Mouse (Mus musculus): ENCODE measurements around the gene Lmnb2.

Lmnb2 gene

GRCm38 (mm10) chr10:80897861-80898510 is 20.1 kb downstream of the Lmnb2 start:
- DNase-seq: no peak

DNA sequence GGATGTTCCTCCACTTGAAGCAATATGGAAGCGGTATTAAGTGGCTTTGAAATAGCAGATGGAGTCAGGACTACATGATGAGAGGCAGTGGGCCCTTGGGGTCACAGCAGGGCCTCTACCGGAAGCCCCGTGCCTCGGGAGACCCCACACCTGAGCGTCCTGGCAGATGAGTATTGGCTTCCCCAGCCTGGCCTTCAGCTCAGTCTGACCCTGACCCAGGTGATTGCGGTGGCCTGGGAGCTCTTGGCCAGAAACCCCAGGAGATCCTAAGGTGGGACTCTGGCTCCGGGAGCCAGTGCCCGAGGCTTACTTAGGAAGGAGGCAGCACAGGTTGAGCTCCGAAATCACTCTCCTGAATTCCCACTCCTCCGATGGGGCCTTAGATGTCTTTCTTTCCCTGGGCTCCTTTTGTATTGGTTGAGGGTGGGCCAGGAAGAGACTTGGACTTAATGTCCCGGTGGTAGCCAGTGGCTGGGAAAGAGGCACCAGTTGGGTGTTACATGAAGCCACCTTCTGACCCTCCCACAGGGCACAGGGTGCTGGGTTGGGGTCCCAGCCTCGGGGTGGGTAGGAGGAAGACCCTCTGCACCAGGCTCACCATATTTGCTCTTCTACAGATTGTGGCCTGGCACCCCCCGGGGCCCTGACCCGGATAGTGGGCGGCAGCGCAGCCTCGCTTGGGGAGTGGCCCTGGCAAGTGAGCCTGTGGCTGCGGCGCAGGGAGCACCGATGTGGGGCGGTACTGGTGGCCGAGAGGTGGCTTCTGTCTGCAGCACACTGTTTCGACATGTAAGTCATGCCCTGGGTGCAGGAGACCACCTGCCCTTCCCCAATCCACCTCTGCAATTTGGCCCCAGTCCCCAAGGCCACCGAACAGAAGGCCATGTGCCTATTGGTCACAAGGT is 21.2 kb downstream of the Lmnb2 start:
- no peak for DNase-seq

DNA sequence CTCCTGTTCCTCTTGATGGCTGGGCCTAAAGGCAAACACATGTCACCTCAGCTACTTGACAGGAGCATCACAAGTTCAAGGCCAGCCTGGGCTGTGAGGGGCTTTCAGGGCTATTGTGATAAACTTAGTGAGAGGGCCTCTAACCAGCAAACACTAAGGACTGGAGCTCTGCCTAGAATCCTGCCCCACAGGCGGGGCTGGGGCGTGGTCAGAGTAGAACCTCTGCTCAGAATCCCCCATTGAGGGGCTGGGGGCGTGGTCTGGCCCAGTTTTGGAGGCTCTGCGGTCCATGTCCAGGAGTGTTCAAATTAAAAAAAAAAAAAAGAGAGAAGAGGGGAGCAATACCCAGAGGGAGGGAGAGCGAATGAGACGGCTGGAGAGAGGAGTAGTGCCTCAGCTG is 22.3 kb downstream of the Lmnb2 start:
- DNase-seq: no peak

DNA sequence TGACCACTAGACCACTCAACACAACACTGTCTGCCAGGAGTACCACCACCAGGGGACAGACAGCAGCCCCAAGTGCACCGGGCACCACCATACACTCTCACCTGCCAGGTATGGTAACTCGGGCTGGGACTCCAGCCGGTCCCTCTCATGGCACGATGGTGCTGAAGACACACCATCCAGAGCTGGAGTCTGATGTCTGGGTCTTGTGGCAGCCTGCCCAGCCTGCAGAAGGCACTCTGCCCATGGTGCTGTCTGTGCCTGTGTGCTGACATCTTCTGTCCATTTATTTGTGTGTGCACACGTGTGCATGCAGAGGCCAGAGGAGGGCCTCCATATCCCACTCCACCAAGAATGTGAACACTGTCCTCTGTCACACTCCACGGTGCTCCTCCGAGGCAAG is 22.9 kb downstream of the Lmnb2 start:
- no peak for DNase-seq

DNA sequence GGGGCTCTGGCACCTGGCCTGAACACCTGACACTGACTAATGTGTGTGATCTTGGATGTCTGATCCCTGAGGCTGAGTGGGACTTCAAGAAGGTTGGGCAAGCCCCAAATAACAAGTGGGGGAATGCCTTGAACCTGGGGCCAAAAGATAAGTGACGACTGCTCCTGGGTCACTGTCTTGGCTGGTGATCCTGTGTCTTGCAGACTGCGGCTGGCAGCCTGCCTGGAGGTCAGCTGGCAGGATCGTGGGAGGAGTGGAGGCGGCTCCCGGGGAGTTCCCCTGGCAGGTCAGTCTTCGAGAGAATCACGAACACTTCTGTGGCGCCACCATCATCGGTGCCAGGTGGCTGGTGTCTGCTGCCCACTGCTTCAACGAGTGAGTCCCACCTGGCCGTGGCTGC is 30.9 kb downstream of the Lmnb2 start:
- no peak for DNase-seq

DNA sequence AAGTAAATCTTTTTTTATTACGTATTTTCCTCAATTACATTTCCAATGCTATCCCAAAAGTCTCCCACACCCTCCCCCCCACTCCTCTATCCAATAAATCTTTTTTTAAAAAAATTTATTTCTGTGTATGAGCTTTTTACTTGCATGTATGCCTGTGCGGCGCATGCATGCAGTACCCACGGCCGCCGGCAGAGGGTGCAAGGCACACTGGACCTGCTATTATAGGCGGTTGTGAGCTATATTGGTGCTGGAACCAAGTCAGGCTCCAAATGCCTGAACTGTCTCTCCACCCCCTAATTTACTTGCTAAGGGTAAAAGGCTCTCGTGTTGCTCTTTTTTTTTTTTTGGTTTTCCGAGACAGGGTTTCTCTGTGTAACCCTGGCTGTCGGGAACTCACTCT is 36.7 kb downstream of the Lmnb2 start:
- DNase-seq: peak; percentile 84

DNA sequence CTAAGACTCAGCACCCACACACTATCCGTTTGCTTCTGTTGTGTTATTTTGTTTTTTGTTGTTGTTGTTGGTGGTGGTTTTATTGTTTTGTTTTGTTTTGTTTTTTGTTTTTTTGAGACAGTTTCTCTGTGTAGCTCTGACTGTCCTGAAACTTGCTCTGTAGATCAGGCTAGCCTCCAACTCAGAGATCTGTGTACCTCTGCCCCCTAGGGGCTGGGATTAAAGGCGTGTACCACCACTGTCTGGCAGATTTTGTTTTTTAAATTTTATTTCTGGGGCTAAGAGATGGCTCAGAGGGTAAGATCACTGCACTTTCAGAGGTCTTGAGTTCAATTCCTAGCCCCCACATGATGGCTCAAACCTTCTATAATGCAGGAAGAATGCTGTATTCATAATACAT is 37.1 kb downstream of the Lmnb2 start:
- no peak for DNase-seq

DNA sequence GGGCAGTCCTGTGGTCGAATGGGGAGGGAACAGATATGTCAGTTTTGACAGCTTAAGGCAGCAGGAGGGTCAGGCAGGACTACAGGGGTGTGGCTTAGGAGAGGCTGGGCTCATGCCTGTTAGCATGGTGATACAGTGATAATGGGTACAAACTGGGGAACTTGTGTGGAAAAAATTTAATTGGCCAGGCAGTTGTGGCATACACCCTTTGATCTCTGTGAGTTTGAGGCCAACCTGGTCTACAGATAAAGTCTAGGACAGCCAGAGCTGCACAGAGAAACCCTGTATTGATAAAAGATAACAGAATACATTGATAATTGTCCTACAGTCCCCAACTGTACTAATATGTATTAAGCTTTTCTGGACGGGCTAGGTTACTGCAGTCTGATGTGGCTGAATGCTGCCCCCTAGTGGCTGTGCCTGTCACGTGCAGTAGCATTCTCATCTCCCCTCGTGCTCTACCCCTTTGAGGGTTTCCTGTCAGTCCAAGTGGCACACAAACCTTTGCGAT is 37.9 kb downstream of the Lmnb2 start:
- DNase-seq: peak; percentile 76

GRCm38 (mm10) chr10:80876594-80876993 is 41.5 kb downstream of the Lmnb2 start:
- DNase-seq: no peak

DNA sequence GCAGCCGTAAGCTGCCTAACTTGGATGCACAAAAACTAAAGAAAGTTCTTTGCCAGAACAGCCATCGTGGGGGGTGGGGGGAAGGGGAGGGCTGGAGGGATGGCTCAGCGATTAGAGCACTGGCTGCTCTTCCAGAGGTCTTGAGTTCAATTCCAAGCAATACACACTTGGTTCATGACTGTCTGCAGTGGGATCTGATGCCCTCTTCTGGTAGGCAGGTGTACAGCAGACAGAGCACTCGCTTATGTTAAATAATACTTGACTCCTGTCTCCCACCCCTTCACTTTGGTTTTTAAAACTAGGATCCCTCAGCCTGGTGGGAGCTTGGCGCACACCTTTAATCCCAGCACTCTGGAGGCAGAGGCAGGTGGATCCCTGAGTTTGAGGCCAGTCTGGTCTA is 42.0 kb downstream of the Lmnb2 start:
- DNase-seq: peak; percentile 68

- DNase-seq: no peak
These were observed 44.0 kb downstream of the Lmnb2 start for GRCm38 (mm10) chr10:80874035-80874434.

DNA sequence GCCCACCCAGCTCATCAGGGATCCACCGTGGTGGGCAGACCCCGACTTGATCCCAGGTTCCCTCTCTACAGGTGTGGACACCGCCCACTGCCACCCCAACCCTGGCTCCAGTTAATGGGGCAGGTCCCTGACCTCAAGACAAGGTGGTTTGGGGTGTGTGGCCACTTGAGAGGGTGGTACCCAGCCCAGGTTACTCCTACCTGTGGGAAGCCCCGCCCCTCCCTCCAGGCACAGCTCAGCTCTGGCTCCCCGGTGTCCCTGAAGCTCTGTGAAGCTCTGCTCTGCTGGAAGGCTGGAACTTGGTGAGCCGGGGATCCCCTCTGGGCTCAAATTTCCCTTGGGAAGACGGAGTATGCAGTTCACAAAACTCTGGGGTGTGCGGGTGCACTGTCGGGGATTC is 46.5 kb downstream of the Lmnb2 start, which contains the start of gene Tmprss9:
Gene Tmprss9, plus strand, starts transcription at position 268 of the 400 bp plus-strand sequence.
- DNase-seq: no peak

DNA sequence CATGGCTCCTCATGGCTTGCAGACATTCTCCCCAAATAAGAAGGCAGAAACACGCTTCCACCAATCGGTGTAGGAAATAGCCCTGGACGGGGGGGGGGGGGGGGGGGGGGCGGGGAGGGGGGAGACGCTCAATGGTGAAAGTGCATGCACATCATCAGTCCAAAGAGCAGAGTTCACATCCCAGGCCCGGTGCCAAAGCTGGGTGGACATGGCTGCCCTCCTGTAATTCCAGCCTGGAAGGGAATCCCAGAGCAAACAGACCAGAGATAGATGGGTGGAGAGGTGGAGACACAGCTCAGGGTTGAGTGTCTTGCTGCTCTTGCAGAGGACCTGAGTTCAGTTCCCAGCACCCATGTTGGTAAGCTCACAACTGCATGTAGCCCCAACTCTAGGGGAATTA is 47.1 kb downstream of the Lmnb2 start:
- no peak for DNase-seq

- DNase-seq: no peak
These were observed 53.6 kb downstream of the Lmnb2 start for GRCm38 (mm10) chr10:80864446-80864845.

DNA sequence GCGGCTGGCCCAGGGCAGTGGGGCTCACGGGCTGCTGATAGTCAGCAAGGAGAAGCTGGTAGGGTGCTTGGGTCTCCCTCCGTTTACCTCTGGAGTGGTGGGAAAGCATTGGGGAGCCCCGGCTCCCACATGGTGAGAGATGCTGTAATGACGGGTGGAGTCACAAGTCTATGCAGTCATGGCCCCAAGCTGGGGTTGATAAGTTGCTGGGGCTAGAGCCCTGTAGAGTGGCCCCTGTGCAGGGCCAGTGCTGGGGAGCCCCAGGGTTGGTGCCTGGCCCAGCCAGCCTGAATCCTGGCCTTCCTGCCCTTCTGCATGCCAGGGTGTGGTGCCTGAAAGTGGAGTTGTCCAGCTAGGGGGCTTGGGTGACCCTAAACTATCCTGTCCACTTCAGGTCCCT is 55.7 kb downstream of the Lmnb2 start:
- no peak for DNase-seq

- DNase-seq: no peak
These were observed 59.6 kb downstream of the Lmnb2 start for GRCm38 (mm10) chr10:80858350-80858935.

DNA sequence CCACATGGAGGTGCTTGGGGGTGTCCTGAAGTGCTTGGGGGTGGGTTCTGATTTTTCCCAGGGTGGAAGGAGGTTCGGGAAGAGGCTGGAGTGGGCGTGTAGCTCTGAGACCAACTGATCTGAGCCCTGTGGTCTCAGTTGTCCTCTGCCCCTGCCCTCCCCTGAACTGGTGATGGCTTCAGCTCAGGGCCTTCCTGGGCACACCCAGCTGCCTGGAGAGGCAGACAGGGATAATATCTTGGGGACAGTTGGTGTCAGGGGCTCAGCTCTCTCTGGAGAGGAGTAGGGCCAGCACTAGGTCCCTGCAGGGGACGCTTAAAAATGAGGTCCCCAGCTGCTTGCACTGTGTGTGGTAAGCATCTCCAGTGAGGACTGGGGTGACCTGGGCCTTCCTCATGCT is 60.2 kb downstream of the Lmnb2 start:
- no peak for DNase-seq

DNA sequence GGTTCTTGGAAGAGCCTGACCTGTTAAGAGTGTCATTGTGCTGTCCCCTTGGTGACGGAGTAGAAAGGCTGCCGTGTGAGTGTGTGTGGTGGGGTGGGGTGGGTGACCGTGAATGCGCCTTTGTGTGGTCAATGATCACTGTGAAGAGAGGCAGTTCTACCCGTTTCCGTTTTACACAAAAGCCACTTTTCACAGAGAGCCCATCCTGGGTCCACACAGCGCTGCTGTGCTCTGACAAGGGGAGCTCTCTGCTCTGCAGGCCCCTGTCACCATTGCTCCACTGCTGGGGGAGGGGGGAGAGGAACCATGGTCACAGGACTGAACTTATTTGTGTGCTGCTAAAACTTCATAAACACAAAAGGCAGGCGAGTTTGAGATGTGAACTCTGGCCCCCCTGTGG is 60.7 kb downstream of the Lmnb2 start:
- no peak for DNase-seq

DNA sequence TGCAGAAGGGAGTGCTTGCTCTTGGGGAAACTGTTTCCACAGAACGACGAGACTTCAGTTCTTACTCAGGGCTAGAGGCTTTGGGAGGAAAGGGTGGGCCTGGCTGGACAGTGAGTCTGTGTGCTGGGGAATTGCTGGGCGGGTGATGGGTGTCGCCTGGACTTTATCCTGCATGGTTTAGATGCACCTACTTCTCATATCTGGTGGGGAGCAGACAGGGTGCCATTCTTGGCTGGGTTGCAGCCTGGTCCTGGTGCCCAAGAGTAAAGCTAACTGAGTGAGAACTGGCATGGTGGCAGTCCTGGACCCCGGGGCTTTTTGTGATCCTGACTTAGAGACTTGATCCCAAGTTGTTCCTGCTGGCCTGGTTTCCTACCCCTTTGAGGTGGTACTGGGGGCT is 61.1 kb downstream of the Lmnb2 start:
- no peak for DNase-seq

GRCm38 (mm10) chr10:80856267-80856666 is 61.8 kb downstream of the Lmnb2 start:
- DNase-seq: no peak

DNA sequence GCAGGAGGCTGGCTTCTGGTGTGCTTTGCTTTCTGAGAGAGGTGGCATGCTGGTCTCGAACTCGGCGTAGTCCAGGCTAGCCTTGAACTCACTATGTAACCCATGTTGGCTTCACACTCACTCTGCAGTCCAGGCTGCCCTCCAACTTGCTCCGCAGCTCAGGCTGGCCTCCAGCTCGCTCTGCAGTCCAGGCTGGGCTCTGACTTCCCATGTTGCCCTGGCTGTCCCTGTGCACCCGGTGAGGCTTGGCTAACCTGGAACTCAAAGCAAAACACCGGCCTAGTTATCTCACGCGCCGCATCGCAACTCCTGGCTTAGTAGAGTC is 62.3 kb downstream of the Lmnb2 start:
- no peak for DNase-seq

DNA sequence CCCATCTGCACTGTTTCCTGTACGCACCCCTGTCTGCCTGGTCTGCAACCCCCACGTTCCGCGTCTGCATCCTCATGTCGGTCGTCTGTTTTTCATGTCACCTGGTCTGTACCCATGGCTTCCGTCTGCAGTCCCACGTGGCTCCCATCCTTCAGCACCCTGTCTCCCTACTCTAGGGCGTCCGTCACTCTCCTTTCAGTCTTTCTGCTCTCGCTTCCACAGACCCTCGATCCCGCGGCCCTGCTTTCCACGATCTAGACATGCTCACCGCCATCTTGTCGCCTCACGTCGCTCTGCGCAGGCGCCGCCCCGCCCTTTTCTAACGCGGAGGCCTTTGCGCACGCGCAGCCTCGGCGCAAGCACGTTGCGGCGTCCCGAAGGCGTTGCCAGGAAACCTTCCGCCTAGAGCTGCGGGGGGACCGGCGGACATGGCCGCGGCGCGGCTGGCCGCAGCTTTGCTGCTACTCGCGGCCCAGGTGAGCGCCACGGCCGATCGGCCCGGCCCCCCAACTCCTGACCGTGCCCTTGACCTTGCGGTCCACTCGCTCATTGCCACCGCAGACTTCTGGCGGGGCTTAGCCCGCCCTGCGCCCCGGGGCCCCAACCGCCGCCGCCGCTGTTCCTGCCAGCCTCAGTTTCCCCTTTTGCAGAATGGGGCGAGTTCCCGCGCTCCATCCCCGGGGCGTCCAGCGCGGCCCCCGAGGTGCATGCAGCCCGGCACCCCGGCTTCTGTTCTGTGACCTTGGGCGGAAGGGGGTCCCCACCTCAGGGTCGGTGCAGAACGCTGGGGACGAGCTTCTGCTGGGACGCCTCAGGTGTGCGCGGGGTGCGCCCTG is 62.9 kb downstream of the Lmnb2 start, which contains the start of the genes Lsm7 and Sppl2b:
Gene Lsm7, minus strand, starts transcription at position 297 of the 836 bp plus-strand sequence.
Gene Sppl2b, plus strand, starts transcription at position 363 of the 836 bp plus-strand sequence.
- DNase-seq: peak; percentile 99
